Mouse (Mus musculus) ES-Bruce4 (cell line): Measurements from ENCODE around the gene Nfe2l2.

Source experiments
- CTCF ChIP-seq: IDR thresholded peaks from one replicate; pipeline ENCODE4 v1.8.1; 2011; ENCODE audit warnings: low read depth, low read length
- POLR2A ChIP-seq: IDR thresholded peaks from one replicate; pipeline ENCODE4 v1.8.1; 2011; ENCODE audit warnings: low read length; ENCODE audit not compliant: insufficient read depth

DNA sequence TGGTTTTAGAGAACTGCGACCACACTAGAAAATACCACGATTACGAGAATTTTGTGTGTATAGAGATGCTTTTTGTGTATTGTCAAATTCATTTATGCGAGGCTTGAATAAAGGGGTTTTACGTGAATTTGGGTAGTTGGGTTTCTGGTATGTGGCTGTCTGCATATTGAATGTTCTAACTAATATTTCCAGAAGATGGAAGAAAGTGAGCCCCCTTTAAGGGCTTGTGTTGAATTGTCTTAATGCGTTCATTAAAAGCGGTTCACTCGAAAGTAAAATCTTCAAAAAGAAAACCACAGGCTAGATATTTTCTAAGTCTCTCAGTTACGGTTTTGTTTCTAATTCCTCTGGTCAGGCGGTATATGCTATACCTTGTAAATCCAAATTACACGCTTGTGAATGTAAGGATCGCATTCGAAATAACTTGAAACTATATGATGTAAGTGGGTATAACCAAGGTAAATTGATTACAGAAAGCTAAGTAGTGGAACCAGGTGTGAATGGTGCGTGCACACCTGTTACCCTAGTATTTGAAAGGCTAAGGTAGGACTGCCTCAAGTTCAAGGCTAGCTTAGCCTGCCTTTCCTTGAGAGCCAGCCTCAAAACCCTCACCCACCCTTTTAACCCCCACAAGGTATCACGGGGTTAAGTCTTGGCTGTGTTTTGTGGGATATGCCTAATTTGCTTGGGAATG is 44.0 kb downstream of the Nfe2l2 start:
- TF ChIP-seq CTCF (no peak), POLR2A (no peak)
